Mouse (Mus musculus) liver, embryonic 14.5 days (tissue): ENCODE measurements around the gene Ppp1r14a.

ENCODE experiments used
- CTCF ChIP-seq: IDR thresholded peaks from 2 replicates; pipeline ENCODE4 v1.5.1; 2016; ENCODE audit warnings: antibody characterized with exemption, low read depth, control low read depth
- EP300 ChIP-seq: IDR thresholded peaks from 2 replicates; pipeline ENCODE4 v1.6.1; 2016; ENCODE audit warnings: antibody characterized with exemption, low read depth

DNA sequence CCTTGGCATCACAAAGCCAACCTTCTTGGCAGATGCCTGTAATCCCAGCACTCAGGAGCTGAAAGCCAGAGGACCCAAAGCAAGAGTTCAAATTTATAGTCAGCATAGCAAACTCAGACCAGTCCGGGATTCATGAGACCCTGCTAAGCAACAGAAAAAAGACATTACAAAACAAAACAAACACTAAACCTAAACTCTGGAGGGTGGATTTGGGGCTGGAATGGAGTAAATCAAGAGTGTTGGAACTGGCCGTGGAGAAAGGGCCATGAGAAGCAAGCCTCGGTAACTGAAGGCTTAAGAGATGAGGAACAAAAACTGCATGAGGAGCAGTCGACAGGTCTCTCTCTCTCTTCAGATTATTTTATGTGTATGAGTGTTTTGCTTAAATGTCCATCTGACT lies 5.2 kb upstream of the Ppp1r14a start:
- TF ChIP-seq CTCF (no peak), EP300 (no peak)
